Comparison of ENCODE assay signal across 26 mouse cellular contexts in the genomic region with DNA sequence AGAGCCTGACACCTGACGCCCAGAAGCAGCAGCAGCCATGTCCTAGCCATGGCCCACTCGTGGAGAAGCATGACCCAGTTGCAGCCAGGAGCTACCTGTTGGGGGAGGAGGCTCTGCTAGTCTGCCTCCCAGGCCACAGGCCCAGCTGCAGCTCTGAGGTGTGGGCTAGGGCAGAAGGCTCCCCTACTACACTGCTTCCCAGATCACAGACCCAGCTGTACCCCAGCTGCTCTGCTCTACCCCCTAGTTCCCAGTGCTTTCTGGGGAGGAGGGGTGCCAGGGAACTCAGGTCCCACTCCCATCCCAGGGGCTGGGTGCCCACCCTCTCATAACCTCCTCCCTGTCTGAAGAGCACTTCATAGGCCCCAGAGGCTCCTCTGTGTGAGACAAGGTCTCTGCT. TPM values are rescaled to one million over a fixed set of nuclear protein-coding genes. Genes with fewer than 3 reads are reported as not detected.
DNase-seq lines count a peak whose midpoint lies in the region; TF ChIP-seq lines count a peak whose summit lies in the region.
"Had no signal": no experiment of that assay in that cellular context is flagged by ENCODE, and none has a peak within 500 bp of the region (broad histone marks: within the 10 kb centered on the region; RNA-seq: fewer than 3 reads in every experiment).

A gene (minus strand): TSS at position 169 of the 400 bp plus-strand sequence.

- H3K36me3 ChIP-seq in E14TG2a.4 (ENCODE audit: insufficient read depth, low read length) = no peaks in the 10 kb centered on the region
- H3K36me3 ChIP-seq: forebrain, embryonic 12.5 days; hindbrain, embryonic 10.5 days; kidney, embryonic 15.5 days; neural tube, embryonic 13.5 days had no signal

- DNase-seq in layer of hippocampus, adult 2 months (ENCODE audit: low spot score in 2 of 2) = no peak
- no peak for DNase-seq in layer of hippocampus, postnatal 10 days (ENCODE audit: low spot score in 2 of 2)
- DNase-seq in thymus, postnatal 10 days (ENCODE audit: low spot score in 2 of 2) = peak; percentile 72 to 81
- DNase-seq in urinary bladder, postnatal 4 days (ENCODE audit: low spot score in 2 of 2) = no peak
- DNase-seq in adrenal gland, adult 18-20 months (ENCODE audit: low spot score in 2 of 2) = no peak
- DNase-seq: adrenal gland, postnatal 14 days; cerebellum, adult 8-10 months; gastrocnemius, postnatal 25 days; heart, adult 2 months; kidney, postnatal 4 days; layer of hippocampus, adult 9-11 months; lung, adult 18-20 months; retina, postnatal 1 day; right cerebral cortex, postnatal 25 days; spleen, adult 18-20 months had no signal

- H3K27me3 ChIP-seq in E14TG2a.4 (ENCODE audit: insufficient read depth, low read length) = no peaks in the 10 kb centered on the region
- H3K27me3 ChIP-seq: forebrain, embryonic 12.5 days; kidney, embryonic 15.5 days; neural tube, embryonic 13.5 days had no signal

- peaks cover 20% of the 10 kb centered on the region for H3K4me1 ChIP-seq in E14TG2a.4 (replicated peaks; ENCODE audit: low read depth, low read length)
- peaks cover 2% of the 10 kb centered on the region; the same call in 1 of the 2 replicates for H3K4me1 ChIP-seq in cortical plate, adult 2 months (ENCODE audit: control insufficient read depth, insufficient read depth, low read length)
- H3K4me1 ChIP-seq: forebrain, embryonic 12.5 days; neural tube, embryonic 13.5 days had no signal

- H3K9me3 ChIP-seq in E14TG2a.4 (ENCODE audit: low read length) = no peaks in the 10 kb centered on the region
- H3K9me3 ChIP-seq: forebrain, embryonic 12.5 days; hindbrain, embryonic 10.5 days; kidney, embryonic 15.5 days; megakaryocyte, embryonic 14.5 days; neural tube, embryonic 13.5 days had no signal

- no peak for TF ChIP-seq CTCF in layer of hippocampus, adult 2 months (conservative IDR thresholded peaks at IDR 0.05)
- no peak for TF ChIP-seq CTCF in E14TG2a.4 (conservative IDR thresholded peaks at IDR 0.05; ENCODE audit: low read length)
- TF ChIP-seq CTCF in cortical plate, adult 2 months (IDR thresholded peaks at IDR 0.05; ENCODE audit: extremely low read depth, insufficient read depth, low read length) = no peak

- TF ChIP-seq POLR2A in cortical plate, adult 2 months (IDR thresholded peaks at IDR 0.05; ENCODE audit: extremely low read depth, insufficient read depth, low read length) = no peak

- H3K4me3 ChIP-seq in layer of hippocampus, adult 2 months = no peak within 1 kb of the TSS
- H3K4me3 ChIP-seq in E14TG2a.4 (replicated peaks; ENCODE audit: low read length) = peak within 1 kb of the TSS; percentile 23; the same call in 1 of the 2 replicates
- no peak within 1 kb of the TSS for H3K4me3 ChIP-seq in cortical plate, adult 2 months (ENCODE audit: insufficient read depth, low read length)
- H3K4me3 ChIP-seq: erythroblast, embryonic 14.5 days; forebrain, embryonic 12.5 days; heart, adult 2 months; hindbrain, embryonic 10.5 days; kidney, embryonic 15.5 days; megakaryocyte, embryonic 14.5 days; myocyte; neural tube, embryonic 13.5 days had no signal

- H3K27ac ChIP-seq in layer of hippocampus, adult 2 months = peak within 1 kb of the TSS; percentile 88
- peak within 1 kb of the TSS; percentile 56 for H3K27ac ChIP-seq in cortical plate, adult 2 months (ENCODE audit: insufficient read depth, low read length)
- H3K27ac ChIP-seq: forebrain, embryonic 12.5 days; heart, adult 2 months; hindbrain, embryonic 10.5 days; kidney, embryonic 15.5 days; neural tube, embryonic 13.5 days had no signal

RNA-seq across cellular contexts. Expression of the gene that starts here (rescaled TPM):
- total RNA-seq in layer of hippocampus, adult 2 months (2021) = not detected
- not detected for total RNA-seq in layer of hippocampus, postnatal 10 days (2021)
- polyA plus RNA-seq in cortical plate, adult 2 months (2012; rRNA removed) = 0.50 and 0.68 TPM in 2 replicates
- not detected for total RNA-seq in adrenal gland, adult 18-20 months (2021)
- total RNA-seq: gastrocnemius, postnatal 25 days; heart, adult 2 months had no signal
- polyA plus RNA-seq: erythroblast, embryonic 14.5 days; heart, postnatal 0 days; midbrain, embryonic 16.5 days had no signal

Comparison
In these comparisons a context has a peak if more than half of its experiments do, and no peak if none do; other contexts are left out.
1. DNase-seq: peak in thymus, postnatal 10 days (2 of 2); none in layer of hippocampus, adult 2 months (0 of 2), layer of hippocampus, postnatal 10 days (0 of 2), urinary bladder, postnatal 4 days (0 of 2) and adrenal gland, adult 18-20 months (0 of 2).